Mouse (Mus musculus): ENCODE results near the gene Ntn5.

DNA sequence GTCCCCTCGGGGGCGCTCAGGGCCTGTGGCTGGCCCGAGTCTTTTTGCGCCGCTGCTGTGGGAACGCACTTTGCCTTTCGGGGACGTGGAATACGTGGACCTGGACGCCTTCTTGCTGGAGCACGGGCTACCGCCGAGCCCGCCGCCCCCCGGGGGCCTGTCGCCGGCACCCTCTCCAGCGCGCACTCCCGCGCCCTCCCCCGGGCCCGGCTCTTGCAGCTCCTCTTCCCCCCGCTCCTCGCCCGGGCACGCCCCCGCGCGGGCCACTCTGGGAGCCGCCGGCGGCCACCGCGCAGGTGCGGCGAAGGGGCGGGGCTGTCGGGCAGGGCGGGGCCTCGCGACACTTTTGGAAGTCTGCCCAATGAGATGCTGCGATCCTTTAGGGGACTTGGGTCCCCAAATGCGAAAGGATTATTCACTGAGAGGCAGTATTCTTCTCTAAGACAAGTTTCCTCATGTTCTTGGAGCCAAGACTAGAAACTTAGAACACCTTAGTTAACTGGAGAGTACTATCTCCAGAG lies 23.0 kb downstream of the Ntn5 start:
- TF ChIP-seq E2F4 (IDR thresholded peaks at IDR 0.05; ENCODE audit: insufficient replicate concordance, low read depth, low read length) (no peak), TBP (conservative IDR thresholded peaks at IDR 0.05; ENCODE audit: low read depth, low read length) (0 out of 2 replicates have a peak, but pooled peaks have one; percentile 32), CTCF (conservative IDR thresholded peaks at IDR 0.05 in 1 of 2, IDR thresholded peaks at IDR 0.05 in 1 of 2; ENCODE audit: low read depth in 2 of 2, low read length in 2 of 2) (0 out of 4 replicates have a peak, but pooled peaks of 1 of the 2 experiments have one; percentile 1), MAFK (IDR thresholded peaks at IDR 0.05; ENCODE audit: insufficient replicate concordance, low read length) (no peak), RCOR1 (conservative IDR thresholded peaks at IDR 0.05; ENCODE audit: low read depth, low read length) (no peak; the same call in 1 of the 2 replicates), NRF1 (IDR thresholded peaks at IDR 0.05; ENCODE audit: low read depth, low read length) (peak; percentile 85), POLR2A (IDR thresholded peaks at IDR 0.05; ENCODE audit: low read depth, low read length) (peak; percentile 62), TCF12 (IDR thresholded peaks at IDR 0.05; ENCODE audit: low read depth, low read length) (peak; percentile 49; the same call in 1 of the 2 replicates)

All from CH12.LX (cell line).